ENCODE assay signal across 21 mouse cellular contexts in the genomic region with DNA sequence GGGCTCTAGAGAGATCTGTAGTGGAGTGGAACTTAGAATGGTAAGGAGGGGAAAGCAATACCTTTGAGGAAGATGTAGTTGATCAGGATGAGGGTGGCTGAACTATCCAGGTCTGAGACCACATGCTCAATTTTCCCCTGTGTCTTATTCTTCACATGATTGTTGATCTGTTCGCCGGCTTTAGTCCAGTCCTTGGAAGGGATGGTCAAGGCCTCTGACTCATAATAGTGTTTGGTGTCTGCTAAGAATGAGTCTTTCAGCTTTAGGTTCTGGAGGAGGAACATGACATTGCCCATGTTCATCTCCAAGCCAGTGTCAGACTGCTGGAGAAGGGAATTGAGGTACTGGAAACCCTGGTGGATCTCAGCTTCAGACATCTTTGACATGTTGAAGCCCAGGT. TPM values are rescaled to one million over a fixed set of nuclear protein-coding genes. Genes with fewer than 3 reads are reported as not detected.
DNase-seq lines count a peak whose midpoint lies in the region; ATAC-seq lines count a peak whose summit lies in the region.
"Had no signal": no experiment of that assay in that cellular context is flagged by ENCODE, and none has a peak within 500 bp of the region (broad histone marks: within the 10 kb centered on the region; RNA-seq: fewer than 3 reads in every experiment).

No protein-coding gene starts in this region.

- peaks cover 10% of the 10 kb centered on the region; the same call in 1 of the 2 replicates for H3K36me3 ChIP-seq in liver, embryonic 15.5 days (replicated peaks)
- H3K36me3 ChIP-seq: embryonic facial prominence, embryonic 10.5 days; heart, embryonic 15.5 days; hindbrain, embryonic 10.5 days had no signal

- H3K27me3 ChIP-seq in liver, embryonic 15.5 days = no peaks in the 10 kb centered on the region
- H3K27me3 ChIP-seq: forebrain, embryonic 13.5 days; heart, embryonic 15.5 days had no signal

- H3K4me1 ChIP-seq in liver, embryonic 15.5 days (replicated peaks) = peaks cover 5% of the 10 kb centered on the region
- H3K4me1 ChIP-seq: embryonic facial prominence, embryonic 10.5 days; forebrain, embryonic 13.5 days; heart, embryonic 15.5 days; hindbrain, embryonic 10.5 days had no signal

- no peak overlapping the region for H3K9ac ChIP-seq in liver, embryonic 15.5 days
- H3K9ac ChIP-seq: forebrain, embryonic 13.5 days; heart, embryonic 15.5 days; hindbrain, embryonic 14.5 days had no signal

- no peaks in the 10 kb centered on the region for H3K9me3 ChIP-seq in liver, embryonic 15.5 days (replicated peaks)
- H3K9me3 ChIP-seq: embryonic facial prominence, embryonic 10.5 days; forebrain, embryonic 13.5 days; heart, embryonic 15.5 days; hindbrain, embryonic 10.5 days had no signal

- peak overlapping the region; percentile 48 for H3K4me2 ChIP-seq in liver, embryonic 15.5 days
- H3K4me2 ChIP-seq: forebrain, embryonic 13.5 days; heart, embryonic 15.5 days; hindbrain, embryonic 14.5 days had no signal

- 69% methylated on average over 2 of the region's 2 CpGs for WGBS in liver, embryonic 15.5 days (ENCODE audit: insufficient replicate concordance)

- peak; percentile 34 for DNase-seq in heart, adult 11 months
- DNase-seq in heart, postnatal 4 days = no peak
- peak; percentile 17 for DNase-seq in adrenal gland, postnatal 10 days
- peak; percentile 40 for DNase-seq in adrenal gland, postnatal 14 days
- DNase-seq in retina, postnatal 1 day = no peak
- DNase-seq in thymus, adult 18-20 months = no peak
- DNase-seq: cerebellum, adult 2 months; cerebellum, postnatal 10 days; gastrocnemius, adult 2 months; gastrocnemius, postnatal 25 days; heart, postnatal 14 days had no signal

- no peak overlapping the region for H3K27ac ChIP-seq in liver, embryonic 15.5 days (replicated peaks)
- H3K27ac ChIP-seq: embryonic facial prominence, embryonic 10.5 days; forebrain, embryonic 13.5 days; gastrocnemius, adult 2 months; heart, embryonic 15.5 days; hindbrain, embryonic 10.5 days; hindbrain, embryonic 14.5 days had no signal

- no peak for ATAC-seq in liver, embryonic 15.5 days (ENCODE audit: insufficient read depth)
- ATAC-seq: forebrain, embryonic 13.5 days; intestine, embryonic 16.5 days had no signal

- H3K4me3 ChIP-seq in liver, embryonic 15.5 days (replicated peaks) = no peak overlapping the region
- H3K4me3 ChIP-seq: embryonic facial prominence, embryonic 10.5 days; forebrain, embryonic 13.5 days; gastrocnemius, adult 2 months; heart, embryonic 15.5 days; hindbrain, embryonic 10.5 days had no signal

RNA-seq across cellular contexts. Expression of gene Serpina6, which starts 3.2 kb away (rescaled TPM):
- total RNA-seq in heart, postnatal 4 days (2021) = not detected
- 10 to 100 TPM; 12.2 to 21.7 TPM for total RNA-seq in adrenal gland, postnatal 10 days (2021)
- total RNA-seq in adrenal gland, postnatal 14 days (2021) = 5.4 and 113 TPM in 2 replicates
- polyA plus RNA-seq in liver, embryonic 15.5 days (2015; fragmentation: Nextera tagmentation; extraction: Ambion mirVana) = 1,444 and 1,483 TPM in 2 replicates
- total RNA-seq: ES-E14; gastrocnemius, adult 2 months; gastrocnemius, postnatal 25 days; granulocyte monocyte progenitor cell, adult 5-6 weeks; heart, postnatal 14 days had no signal
- polyA plus RNA-seq: cerebellum, adult 2 months; embryonic facial prominence, embryonic 10.5 days; forebrain, embryonic 13.5 days; hindbrain, embryonic 10.5 days; hindbrain, embryonic 14.5 days had no signal

RNA-seq across cellular contexts. Expression of gene Serpina16, which starts 22.1 kb away (rescaled TPM):
- not detected for total RNA-seq in heart, postnatal 4 days (2021)
- total RNA-seq in adrenal gland, postnatal 10 days (2021) = not detected
- not detected in 2 replicates for total RNA-seq in adrenal gland, postnatal 14 days (2021)
- polyA plus RNA-seq in liver, embryonic 15.5 days (2015; fragmentation: Nextera tagmentation; extraction: Ambion mirVana) = 0.17 TPM in 1 of 2 replicates, not detected in the other
- total RNA-seq: ES-E14; gastrocnemius, adult 2 months; gastrocnemius, postnatal 25 days; granulocyte monocyte progenitor cell, adult 5-6 weeks; heart, postnatal 14 days had no signal
- polyA plus RNA-seq: cerebellum, adult 2 months; embryonic facial prominence, embryonic 10.5 days; embryonic facial prominence, embryonic 14.5 days; forebrain, embryonic 13.5 days; heart, embryonic 15.5 days; hindbrain, embryonic 10.5 days; hindbrain, embryonic 14.5 days had no signal

RNA-seq across cellular contexts. Expression of gene Serpina10, which starts 22.6 kb away (rescaled TPM):
- not detected for total RNA-seq in heart, postnatal 4 days (2021)
- total RNA-seq in adrenal gland, postnatal 10 days (2021) = 10 to 100 TPM; 11.9 to 22.2 TPM
- 2.9 and 17.0 TPM in 2 replicates for total RNA-seq in adrenal gland, postnatal 14 days (2021)
- polyA plus RNA-seq in liver, embryonic 15.5 days (2015; fragmentation: Nextera tagmentation; extraction: Ambion mirVana) = 44.0 and 44.7 TPM in 2 replicates
- total RNA-seq: ES-E14; gastrocnemius, adult 2 months; gastrocnemius, postnatal 25 days; granulocyte monocyte progenitor cell, adult 5-6 weeks; heart, postnatal 14 days had no signal
- polyA plus RNA-seq: cerebellum, adult 2 months; embryonic facial prominence, embryonic 10.5 days; embryonic facial prominence, embryonic 14.5 days; forebrain, embryonic 13.5 days; heart, embryonic 15.5 days; hindbrain, embryonic 10.5 days had no signal

RNA-seq across cellular contexts. Expression of gene Serpina1f, which starts 41.5 kb away (rescaled TPM):
- total RNA-seq in heart, postnatal 4 days (2021) = not detected
- not detected for total RNA-seq in adrenal gland, postnatal 10 days (2021)
- not detected in 2 replicates for total RNA-seq in adrenal gland, postnatal 14 days (2021)
- polyA plus RNA-seq in liver, embryonic 15.5 days (2015; fragmentation: Nextera tagmentation; extraction: Ambion mirVana) = 0.05 TPM in 2 replicates
- total RNA-seq: ES-E14; gastrocnemius, adult 2 months; gastrocnemius, postnatal 25 days; granulocyte monocyte progenitor cell, adult 5-6 weeks; heart, postnatal 14 days had no signal
- polyA plus RNA-seq: cerebellum, adult 2 months; embryonic facial prominence, embryonic 10.5 days; embryonic facial prominence, embryonic 14.5 days; forebrain, embryonic 13.5 days; heart, embryonic 15.5 days; hindbrain, embryonic 10.5 days; hindbrain, embryonic 14.5 days; intestine, embryonic 16.5 days had no signal

Comparison
In these comparisons a context has a peak if more than half of its experiments do, and no peak if none do; other contexts are left out.
1. DNase-seq: peak in heart, adult 11 months (single experiment), adrenal gland, postnatal 10 days (single experiment) and adrenal gland, postnatal 14 days (single experiment); none in heart, postnatal 4 days (single experiment), retina, postnatal 1 day (single experiment) and thymus, adult 18-20 months (0 of 2).